Mouse (Mus musculus) adrenal gland, postnatal 14 days (tissue): ENCODE measurements around the gene Stk39. TPM values are rescaled to one million over a fixed set of nuclear protein-coding genes. Genes with fewer than 3 reads are reported as not detected.

Experiments
- DNase-seq: peaks from one replicate; pipeline ENCODE4 v3.0.0; 2021; ENCODE audit warnings: mixed read lengths
- total RNA-seq: library from RNA; stranded (reverse); gene quantifications from 2 replicates; pipeline ENCODE4 v1.2.3, GENCODE M21; 2021

Stk39 gene
- total RNA-seq, 1 experiment from 2014 or later = 61.9 TPM

DNA sequence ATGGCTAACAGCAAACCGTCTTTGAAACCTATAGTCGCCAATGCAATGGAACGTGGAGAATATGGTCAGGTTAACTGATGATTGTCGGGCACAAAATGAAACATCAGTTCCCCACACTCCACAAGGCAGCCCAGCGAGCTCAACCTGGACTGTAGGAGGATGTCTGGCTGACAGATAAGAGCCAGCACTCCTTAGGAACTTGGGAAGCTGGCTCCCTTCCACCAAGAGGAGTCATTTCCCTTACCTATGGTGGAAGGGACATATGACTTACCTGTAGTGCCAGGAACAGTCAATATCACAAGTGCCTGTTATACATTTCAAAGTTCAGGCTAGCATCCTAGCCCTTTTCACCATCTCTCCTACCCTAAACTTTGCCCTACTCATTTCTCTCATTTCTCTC lies 14.0 kb downstream of the Stk39 start:
- DNase-seq = no peak

DNA sequence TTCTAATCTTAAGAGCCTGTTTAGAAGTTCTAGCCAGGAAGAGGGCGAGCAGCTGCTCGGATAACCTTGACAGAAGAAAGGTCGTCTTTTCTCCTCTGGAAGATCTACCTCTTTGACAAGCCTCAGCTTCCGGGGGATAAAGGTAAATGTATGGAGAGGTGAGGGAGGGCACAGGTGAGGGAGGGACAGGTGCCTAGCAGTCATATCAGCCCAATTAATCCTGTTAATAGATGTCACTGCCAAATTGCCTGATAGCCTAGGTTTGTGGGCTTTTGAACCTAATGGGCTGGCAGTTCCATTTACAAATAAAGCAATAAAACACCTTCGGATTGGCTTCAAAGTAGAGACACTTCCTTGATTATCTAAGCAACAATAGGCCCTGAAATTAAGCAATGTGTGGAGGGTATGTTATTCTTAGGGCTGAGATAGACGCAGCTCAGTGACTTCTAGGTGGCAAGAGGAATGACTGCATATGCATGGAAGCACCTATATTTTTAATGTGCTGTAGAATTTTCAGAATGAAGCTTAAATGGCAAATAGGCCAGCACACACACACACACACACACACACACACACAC lies 14.5 kb downstream of the Stk39 start:
- no peak for DNase-seq

DNA sequence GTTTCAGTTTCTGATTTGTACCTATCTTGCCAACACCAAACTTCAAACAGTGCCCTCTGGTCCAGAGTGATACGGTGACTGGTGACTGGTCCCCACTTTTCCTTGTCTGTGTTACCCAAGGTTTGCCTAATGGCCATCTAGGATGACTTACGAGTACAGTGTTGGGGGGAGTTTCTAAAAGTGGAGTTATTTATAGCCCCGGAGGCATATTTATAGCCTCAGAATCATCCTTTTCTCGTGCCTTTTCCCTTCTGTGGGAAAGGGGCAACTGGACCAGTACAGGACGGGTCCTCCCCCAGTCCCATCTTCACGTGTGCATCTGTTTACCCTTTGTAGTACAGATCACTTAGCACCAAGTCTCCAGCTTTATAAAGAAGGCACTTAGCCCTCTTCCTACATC lies 15.2 kb downstream of the Stk39 start:
- DNase-seq = no peak

DNA sequence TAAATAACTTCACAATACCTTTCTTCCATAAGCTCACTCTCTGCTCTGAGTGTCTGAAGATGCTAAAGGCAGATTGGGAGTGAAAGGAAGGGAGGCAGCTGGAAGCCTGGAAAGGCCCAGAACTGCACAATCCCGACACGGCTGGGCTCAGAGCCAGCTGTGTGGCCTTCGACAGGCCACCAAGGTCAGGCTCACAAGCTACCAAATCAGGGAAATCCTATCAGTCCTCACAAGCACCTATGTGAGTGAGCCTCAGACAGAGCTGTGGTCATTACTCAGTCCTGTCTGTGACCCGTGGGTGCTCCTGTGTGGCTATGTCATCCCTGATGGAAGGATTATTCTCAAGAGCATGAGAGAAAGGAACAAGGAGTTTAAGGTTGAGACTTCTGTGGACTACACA lies 19.7 kb downstream of the Stk39 start:
- DNase-seq = peak; percentile 77

DNA sequence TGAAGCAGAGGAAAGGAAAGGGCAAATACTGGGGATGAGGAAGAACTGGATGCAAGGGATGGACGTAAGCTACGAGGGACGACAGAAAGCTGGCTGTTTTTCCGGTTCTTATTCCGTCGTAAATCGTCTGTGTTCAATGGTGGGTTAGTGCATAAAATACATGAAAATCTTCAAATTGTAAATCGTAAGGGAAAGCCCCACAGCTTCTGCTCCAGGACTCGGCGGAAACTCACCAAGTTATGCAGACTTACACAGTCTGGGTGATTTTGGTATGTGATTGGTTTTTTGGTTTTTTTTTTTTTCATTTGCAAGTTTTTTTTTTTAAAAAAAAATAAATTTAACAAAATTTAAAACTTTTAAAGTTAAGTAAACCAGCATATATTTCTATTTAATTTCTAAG lies 24.0 kb downstream of the Stk39 start:
- no peak for DNase-seq

DNA sequence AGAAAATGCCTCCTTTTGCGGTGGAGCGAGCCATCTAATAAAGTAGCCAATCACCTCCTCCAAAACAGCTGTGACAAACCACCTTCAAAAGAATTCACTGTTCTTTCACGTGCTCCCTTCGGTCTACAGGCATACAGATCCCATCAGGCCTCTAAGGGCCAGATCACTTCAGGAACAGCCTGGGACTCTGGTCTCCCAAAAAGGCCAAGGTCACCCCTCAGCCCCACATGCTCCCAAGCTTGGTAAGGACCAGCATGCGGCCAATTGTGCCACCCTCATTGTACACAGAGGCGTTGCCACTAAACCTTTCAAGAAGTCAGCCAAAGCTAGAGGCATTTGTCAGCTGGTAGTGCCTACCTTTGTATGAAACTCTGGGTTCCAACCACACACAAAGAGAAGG lies 28.9 kb downstream of the Stk39 start:
- DNase-seq = peak; percentile 37

DNA sequence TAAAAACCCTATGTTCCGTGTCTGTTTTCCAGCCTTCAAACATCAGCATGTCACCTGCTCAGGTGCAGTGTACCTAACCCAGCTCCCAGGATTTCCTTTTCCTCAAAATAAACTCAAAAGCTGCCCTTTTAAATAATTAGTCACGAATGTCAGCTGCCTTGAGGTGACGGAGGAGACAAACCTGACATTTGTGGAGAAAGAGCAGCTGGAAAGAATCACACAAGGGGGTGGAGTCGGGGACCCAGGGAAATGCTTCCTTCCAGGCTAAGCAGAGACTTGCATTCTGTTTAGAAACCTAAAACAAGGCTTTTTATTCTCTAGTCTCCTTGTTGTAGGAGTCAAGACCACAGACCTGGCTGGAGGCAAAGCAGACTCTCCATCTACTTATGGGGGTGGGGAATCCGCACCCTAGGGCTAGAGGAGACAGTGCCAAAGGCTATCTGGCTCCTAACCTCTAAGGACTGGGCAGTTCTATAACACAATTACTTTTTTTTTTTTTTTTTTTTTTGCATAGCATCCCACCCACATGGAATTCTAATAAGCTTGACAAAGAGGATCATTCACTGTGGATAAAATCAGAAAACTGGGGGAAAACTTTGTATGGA lies 29.9 kb downstream of the Stk39 start:
- no peak for DNase-seq

DNA sequence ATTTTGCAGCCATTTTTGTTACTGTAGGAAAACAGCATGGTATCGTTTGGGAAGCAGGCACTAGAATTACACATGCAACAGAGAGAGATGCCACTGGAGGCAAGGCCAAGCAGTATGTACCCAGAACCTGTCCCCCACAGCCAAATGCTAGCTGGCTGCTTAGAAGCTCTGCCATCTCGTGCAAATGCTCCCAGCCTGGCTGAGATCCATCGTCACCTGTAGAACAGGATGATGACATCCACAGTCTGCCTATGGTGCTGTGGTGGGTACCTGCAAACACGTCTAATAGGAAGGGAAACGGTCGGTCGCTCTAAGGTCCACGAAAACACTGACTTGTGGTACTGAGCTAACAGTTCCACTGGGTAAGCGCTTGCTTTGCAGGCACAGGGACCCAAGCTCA lies 32.5 kb downstream of the Stk39 start:
- DNase-seq = no peak

DNA sequence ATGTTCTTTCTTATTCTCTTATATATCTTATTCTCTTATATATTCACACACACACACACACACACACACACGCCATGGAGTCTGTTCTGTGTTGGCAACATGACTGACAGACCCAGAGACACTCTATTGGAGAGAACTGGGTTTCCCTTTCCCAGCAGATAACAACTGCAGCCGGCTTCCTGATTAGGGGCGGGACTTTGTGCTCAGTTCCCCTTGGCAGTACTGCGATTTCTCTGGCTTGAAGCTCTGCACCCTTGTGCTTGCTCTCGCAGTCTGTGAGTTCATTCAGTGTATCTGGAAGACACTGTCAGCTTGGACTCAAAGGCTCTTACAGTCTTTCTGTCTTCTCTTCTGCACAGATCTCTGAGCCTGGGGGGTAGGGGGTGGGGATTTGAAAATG lies 34.1 kb downstream of the Stk39 start:
- no peak for DNase-seq

DNA sequence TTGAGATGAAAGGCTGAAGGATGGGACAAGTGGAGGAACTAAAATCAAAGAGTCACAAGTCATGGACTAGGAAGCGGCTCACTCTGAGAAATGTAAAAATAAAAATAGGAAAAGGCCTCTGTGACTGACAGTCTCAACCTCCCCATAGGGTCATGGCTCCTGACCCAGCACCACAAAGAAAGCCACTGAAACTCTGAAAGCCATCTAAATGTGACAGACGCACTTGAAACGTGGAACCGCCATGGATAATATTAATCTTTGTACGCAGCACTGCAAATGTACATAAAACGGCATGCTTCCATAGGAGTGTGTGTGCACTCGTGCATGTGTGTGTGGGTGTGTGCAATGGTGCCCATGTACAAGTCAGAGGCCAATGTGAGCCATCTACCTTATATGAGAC lies 34.9 kb downstream of the Stk39 start:
- DNase-seq = no peak

DNA sequence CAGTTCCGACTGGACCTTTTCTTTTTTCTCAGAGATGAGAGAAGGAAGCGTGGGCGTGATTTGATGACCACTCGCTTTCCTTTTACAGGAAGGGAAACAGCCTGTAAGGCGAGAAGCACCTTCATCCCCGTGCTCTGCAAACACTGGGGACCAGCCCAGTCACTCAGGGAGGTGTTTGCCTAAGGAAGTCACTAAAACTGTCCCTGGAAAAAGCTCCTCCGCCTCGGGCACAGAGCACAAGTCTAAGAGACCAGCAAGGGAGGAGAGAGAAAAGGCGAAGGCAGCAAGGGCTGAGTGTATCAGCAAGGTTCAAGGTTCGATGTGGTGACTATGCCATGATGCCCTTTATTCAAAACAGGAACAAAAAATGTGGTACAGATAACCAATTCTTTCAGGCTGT lies 35.8 kb downstream of the Stk39 start:
- DNase-seq = peak; percentile 35

DNA sequence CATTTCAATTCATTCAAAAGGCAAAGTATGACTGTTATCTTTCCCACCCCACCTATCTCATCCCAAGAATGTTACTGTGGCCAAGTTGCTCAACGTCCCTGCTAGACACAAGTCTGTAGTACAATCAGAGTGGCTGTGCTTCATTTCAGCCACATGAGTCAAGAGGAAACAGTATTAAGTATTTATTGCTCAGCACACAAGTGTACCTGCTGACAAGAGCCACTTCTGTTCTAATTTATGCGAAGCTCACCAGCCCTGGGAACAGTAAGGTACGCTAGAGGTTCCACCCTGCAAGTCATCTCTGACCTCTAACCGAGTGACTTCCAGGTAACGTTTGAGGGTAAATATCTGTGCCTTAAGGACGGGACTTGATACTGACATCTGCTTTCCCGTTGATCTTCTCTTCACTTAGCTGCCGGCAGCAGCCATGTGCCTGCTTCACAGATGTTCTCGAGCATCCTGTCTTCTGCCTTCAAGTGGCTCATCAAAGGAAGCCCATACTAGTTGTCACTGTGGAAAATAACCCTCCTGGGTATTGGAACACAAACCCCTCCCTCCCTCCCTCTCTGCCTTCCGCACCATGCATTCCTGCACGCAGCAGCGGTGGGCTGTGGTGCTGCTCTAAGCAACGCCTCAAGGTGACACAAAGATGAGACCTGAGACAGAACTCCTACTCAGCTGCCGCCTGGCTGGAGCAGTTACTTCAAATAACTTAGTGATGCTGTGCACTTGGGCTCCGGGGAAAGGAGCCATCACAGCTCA lies 36.4 kb downstream of the Stk39 start:
- no peak for DNase-seq

DNA sequence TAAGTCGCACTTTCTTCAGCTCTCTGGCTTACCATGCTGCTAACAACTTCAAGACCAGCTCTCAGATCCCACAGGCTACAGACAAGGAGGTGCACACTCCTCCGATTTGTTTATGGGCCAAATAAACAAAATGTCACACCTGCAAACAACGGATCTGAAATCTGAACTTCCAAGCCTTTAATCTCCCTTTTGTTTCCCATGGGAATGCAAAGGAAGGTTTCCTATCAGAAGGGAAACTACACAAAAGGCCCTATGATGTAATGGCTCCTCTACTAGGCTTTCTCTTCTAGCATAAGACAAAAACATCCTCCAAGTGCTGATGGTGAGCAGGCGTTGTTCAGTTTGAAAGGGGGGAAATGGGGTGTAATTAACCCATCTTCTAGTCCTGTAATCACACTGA lies 37.1 kb downstream of the Stk39 start:
- no peak for DNase-seq

DNA sequence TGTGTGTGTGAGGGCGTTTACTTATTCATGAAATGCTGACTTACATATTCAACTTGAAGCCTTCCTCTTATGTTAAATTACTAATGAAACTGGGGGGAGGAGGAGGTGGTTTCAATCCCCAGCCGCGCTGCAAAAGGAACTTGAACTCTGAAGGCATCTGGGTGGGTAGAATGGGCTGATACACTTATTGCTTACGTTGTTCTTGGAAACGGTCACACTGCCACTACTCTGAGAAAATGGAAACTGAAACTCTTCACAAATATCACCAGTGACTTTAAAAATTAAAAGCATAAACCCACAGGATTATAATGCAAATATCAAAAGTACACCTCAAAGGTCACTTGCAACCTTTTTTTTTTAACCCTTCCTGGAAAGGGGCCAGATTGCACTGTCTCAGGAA lies 37.5 kb downstream of the Stk39 start:
- DNase-seq = no peak

DNA sequence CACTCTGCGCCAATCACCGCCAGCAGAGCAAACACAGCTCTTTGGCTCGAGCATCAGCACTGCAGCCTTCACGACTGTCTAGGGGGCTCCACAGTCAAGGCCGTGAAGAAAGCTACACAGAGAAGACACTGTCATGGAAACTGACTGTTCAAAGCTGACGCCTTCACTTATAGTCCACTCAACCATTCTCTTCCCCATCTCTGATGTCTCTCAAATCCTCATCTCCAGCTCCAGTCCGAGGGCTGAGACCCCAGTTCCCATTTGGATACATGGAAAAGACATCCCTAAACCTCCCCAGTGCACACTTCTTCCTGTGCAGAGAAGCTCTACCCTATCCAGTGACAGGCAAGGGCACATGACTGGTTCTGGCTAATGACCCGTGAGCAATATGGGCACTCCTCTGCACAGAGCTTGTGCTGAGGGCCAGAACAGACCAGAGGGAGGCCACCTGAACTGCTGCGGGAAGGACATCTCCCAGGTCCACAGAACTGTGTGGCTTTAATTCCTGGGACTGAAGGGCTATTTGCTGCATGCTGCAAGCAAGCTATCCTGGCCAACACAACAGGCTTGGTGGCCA lies 38.2 kb downstream of the Stk39 start:
- peak; percentile 30 for DNase-seq

DNA sequence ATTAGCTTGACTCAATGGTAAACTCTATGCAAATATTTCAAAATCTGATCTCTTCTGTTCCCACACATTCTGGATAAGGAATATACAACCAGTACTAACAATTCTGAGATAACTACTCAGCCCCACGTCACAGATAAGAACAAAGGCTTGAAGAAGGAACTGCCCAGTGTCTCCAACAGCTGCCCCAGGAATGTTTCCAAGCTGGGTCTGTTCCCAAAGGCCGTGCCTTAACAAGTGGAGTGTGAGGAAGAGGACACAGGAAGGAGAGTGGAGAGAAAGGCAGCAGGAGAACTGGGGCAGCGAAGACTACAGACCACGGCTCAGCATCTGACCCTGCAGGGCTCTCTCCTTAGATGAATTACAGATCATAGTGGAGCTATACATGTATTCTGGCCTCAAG lies 39.2 kb downstream of the Stk39 start:
- no peak for DNase-seq

DNA sequence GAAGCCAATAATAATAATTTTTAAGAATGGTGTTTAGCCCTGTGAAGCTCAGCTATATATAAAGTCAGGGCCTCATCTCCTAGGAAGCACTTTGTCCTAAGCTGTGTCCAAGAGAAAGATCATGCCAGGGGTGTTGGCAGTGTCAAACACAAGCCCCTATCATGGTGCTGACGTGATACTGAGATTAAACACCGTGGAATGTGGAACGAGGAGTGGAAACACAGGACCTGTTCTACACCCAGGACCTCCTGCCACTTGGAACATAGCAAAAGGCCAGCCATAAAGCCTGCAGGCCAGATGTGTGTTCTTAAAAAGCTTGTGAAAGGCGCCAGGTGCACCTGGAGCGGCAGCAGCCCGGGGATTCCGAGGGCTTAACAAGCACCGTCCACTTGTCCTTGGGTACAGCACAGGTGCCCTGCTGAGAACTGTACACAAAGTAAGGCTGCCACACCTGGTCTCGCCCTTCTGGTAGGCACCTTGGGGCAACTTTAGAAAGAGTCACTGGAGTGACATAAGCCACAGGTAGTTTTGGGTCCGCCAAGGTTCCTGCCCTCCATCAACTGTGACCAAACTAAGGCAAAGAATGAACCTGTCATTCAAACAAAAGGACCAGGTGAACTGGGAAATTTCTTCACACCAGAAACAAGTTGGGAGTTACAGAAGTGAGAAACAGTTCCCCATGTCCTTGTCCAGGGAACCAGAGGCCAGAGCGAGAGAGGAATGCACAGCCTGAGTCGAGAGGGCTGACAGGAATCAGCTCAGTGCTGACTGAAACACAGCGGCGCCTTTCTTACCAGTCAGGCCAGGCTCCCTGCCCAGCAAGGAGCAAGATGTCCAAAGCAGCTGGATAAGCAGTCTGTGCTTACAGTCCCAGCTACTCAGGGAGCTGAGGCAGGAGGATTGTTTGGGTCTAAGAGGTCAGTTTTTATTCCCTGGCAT lies 40.8 kb downstream of the Stk39 start:
- no peak for DNase-seq

DNA sequence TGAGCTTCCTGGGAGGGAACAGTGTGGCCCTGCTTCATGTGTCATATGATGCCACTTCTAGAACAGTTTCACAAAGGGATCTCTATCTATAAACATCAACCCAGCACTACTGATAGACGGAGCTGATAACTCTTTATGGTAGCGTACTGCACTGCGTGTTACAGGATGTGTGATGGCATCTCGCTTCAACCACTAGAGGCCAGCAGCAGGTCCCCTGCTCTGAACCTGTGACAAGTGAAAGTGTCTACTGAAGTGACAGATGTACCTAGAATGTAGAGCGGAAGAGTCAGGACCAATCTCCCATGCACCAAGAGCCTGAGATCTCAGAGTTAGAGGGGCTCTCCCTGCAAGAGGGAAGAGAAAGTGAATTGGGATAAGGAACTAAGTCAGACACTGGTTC lies 41.6 kb downstream of the Stk39 start:
- peak; percentile 24 for DNase-seq

DNA sequence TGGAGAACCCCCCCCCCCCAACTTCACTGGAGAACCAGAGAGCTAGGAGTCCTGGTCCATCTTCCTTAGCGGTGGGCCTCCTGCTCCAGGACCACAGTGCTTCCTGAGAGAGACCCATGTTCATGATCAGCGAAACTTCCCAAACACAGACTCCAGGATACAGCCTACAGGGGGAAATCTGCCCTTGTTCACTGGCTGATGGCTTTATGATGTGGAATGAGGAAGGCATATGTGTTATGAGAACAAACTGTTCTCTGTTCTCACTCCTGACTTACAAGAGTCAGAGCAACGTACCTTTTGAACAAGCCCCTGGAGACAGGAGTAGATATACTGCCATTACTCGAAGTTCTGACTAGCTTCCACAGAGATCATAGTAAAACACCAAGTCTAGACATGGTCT lies 42.6 kb downstream of the Stk39 start:
- DNase-seq = no peak

DNA sequence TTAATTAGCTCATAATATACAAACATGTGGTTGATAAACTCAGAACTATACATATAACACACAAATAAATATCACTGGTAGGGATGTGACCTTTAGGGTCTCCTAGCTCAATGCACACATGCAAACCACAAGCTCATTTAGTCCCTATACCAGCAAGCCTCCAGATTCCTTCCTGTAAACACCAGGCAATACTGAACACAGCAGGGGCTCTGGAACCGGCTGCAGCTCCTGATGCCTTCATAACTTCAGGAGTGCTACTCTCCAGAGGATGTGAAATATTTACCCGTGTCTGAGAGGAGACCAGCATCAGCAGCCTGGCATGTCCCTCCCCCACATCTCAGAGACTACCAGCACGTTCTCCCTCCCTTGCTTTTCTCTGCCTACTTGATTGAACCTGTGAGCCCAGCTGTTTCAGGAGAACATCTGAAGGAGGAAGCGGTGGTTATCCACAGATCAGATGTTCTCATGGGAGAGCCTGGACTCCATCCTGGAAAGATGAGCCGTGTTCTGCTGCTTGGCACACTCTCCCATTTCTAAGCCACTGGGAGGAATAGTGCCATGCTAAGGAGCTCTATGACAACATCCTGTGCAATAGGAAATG lies 45.0 kb downstream of the Stk39 start:
- DNase-seq = no peak

DNA sequence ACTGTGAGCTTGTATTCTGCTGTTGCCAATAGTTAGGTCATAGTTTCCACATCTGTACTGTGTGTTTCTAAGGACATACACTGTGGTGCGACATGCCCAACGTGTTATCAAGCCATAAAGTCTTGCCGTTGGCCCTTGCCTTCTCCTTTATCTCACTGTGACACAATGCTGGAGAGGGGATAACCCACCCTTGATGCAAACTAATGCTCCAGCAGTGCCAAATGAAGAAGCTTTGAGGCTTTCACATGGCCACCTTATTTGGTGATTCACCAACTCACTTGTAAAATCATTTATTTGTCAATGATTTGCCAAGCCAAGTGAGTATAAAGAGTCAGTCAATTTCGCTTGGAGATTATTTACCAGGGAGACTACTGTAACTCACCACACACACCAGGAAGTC lies 46.0 kb downstream of the Stk39 start:
- DNase-seq = no peak

DNA sequence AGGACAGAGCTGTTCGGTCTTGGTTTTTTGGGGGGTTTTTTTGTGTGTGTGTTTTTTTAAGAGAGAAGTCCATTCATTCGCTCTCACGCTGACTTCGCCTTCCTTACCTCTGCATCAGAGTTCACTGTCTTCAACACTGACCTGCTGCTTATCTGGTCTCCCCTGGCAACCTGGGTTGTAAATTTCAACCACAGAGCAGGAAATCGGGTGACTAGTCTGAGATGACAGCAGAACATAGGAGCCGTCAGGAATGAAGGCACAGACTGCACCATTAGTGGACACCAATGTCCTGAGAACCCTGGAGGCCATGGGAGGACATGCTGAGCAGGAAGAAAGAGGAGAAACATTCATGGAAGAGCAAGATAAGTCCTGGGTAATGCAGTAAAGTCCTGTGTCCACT lies 51.1 kb downstream of the Stk39 start:
- peak; percentile 68 for DNase-seq
